Mouse (Mus musculus): ENCODE data around the gene Ddias.

GRCm38 (mm10) chr7:92886801-92887200 lies 12.8 kb upstream of the Ddias start:
- TF ChIP-seq CTCF (IDR thresholded peaks at IDR 0.05; ENCODE audit: low read depth), result no peak
- TF ChIP-seq EP300 (IDR thresholded peaks at IDR 0.05; ENCODE audit: low read depth), result peak; percentile 56
